Mouse (Mus musculus) testis, adult 2 months (tissue): ENCODE results near the gene Cd19. TPM values are rescaled to one million over a fixed set of nuclear protein-coding genes. Genes with fewer than 3 reads are reported as not detected.

Experiments used
- H3K27ac ChIP-seq: fragments of 200-500 bp; 2 replicates; pipeline ENCODE4 v1.5.1; 2012; ENCODE audit warnings: low read depth, low read length; ENCODE audit not compliant: control insufficient read depth, insufficient read depth
- H3K27me3 ChIP-seq: fragments of 200-500 bp; 2 replicates; pipeline ENCODE4 v1.6.1; 2012; ENCODE audit warnings: mild to moderate bottlenecking, low read length, moderate library complexity; ENCODE audit not compliant: control insufficient read depth, insufficient read depth
- H3K36me3 ChIP-seq: fragments of 200-500 bp; 2 replicates; pipeline ENCODE4 v1.6.1; 2012; ENCODE audit warnings: mild to moderate bottlenecking, low read length; ENCODE audit not compliant: control insufficient read depth, insufficient read depth
- H3K4me1 ChIP-seq: fragments of 200-500 bp; 2 replicates; pipeline ENCODE4 v1.6.1; 2012; ENCODE audit warnings: low read length; ENCODE audit not compliant: control insufficient read depth, insufficient read depth
- H3K4me3 ChIP-seq: fragments of 200-500 bp; 2 replicates; pipeline ENCODE4 v1.5.1; 2012; ENCODE audit warnings: low read depth, mild to moderate bottlenecking, low read length, moderate library complexity, mixed read lengths; ENCODE audit not compliant: control insufficient read depth
- CTCF ChIP-seq: fragments of 200-500 bp; IDR thresholded peaks from 2 replicates; pipeline ENCODE4 v1.5.1; 2012; ENCODE audit warnings: low read depth, mild to moderate bottlenecking, inconsistent platforms, low read length, moderate library complexity; ENCODE audit not compliant: control insufficient read depth, insufficient read depth, insufficient replicate concordance
- POLR2A ChIP-seq: fragments of 200-500 bp; IDR thresholded peaks from 2 replicates; pipeline ENCODE4 v1.6.1; 2012; ENCODE audit warnings: low read depth, mild to moderate bottlenecking, inconsistent platforms, low read length, moderate library complexity; ENCODE audit not compliant: control insufficient read depth
- polyA plus RNA-seq: library from polyadenylated mRNA; depleted of rRNA; stranded (reverse); fragments of >200 nt; gene quantifications from 2 replicates; pipeline ENCODE4 v1.2.3, GENCODE M21; 2012; rRNA removed

Gene Cd19
- polyA plus RNA-seq, result 1.8 TPM in 2 replicates

- no peaks in the 10 kb centered on the region for H3K27me3 ChIP-seq
- H3K27ac ChIP-seq, result no peak within 1 kb of the TSS
- TF ChIP-seq CTCF (no peak), POLR2A (no peak)
- H3K4me3 ChIP-seq, result no peak within 1 kb of the TSS
- H3K36me3 ChIP-seq, result no peaks in the 10 kb centered on the region
- no peaks in the 10 kb centered on the region for H3K4me1 ChIP-seq
Observed at GRCm38 (mm10) chr7:126414725-126415124, at the start of gene Cd19. Gene Cd19, minus strand, starts transcription at chr7:126414889.

GRCm38 (mm10) chr7:126464121-126464520 lies 49.4 kb upstream of the Cd19 start:
- no peak for TF ChIP-seq POLR2A
- no peak overlapping the region for H3K27ac ChIP-seq
- H3K4me3 ChIP-seq, result no peak overlapping the region
- H3K27me3 ChIP-seq, result no peaks in the 10 kb centered on the region
- peaks cover 13% of the 10 kb centered on the region for H3K4me1 ChIP-seq
- H3K36me3 ChIP-seq, result no peaks in the 10 kb centered on the region; the same call in 1 of the 2 replicates

- H3K27ac ChIP-seq, result no peak overlapping the region
- TF ChIP-seq POLR2A (no peak), CTCF (no peak)
- H3K27me3 ChIP-seq, result no peaks in the 10 kb centered on the region
- no peak overlapping the region for H3K4me3 ChIP-seq
- H3K36me3 ChIP-seq, result no peaks in the 10 kb centered on the region; the same call in 1 of the 2 replicates
- peaks cover 13% of the 10 kb centered on the region for H3K4me1 ChIP-seq
Observed at GRCm38 (mm10) chr7:126463547-126463946, 48.9 kb upstream of the Cd19 start.

- no peak for TF ChIP-seq POLR2A
- no peak for TF ChIP-seq CTCF
- Histone ChIP-seq H3K27ac (no peak within 1 kb of the TSS), H3K4me1 (peaks cover 13% of the 10 kb centered on the region), H3K36me3 (no peaks in the 10 kb centered on the region; the same call in 1 of the 2 replicates), H3K4me3 (no peak within 1 kb of the TSS), H3K27me3 (no peaks in the 10 kb centered on the region)
Observed at GRCm38 (mm10) chr7:126463004-126463403, 48.3 kb upstream of the Cd19 start, which contains the start of gene Atp2a1. Gene Atp2a1, minus strand, starts transcription at chr7:126463108.

GRCm38 (mm10) chr7:126461626-126462025 lies 46.9 kb upstream of the Cd19 start:
- Histone ChIP-seq H3K27ac (no peak overlapping the region), H3K27me3 (no peaks in the 10 kb centered on the region), H3K4me1 (peaks cover 13% of the 10 kb centered on the region), H3K36me3 (no peaks in the 10 kb centered on the region), H3K4me3 (no peak overlapping the region)
- no peak for TF ChIP-seq CTCF
- no peak for TF ChIP-seq POLR2A

GRCm38 (mm10) chr7:126460623-126461399 lies 46.1 kb upstream of the Cd19 start:
- H3K27ac ChIP-seq, result no peak overlapping the region
- H3K36me3 ChIP-seq, result no peaks in the 10 kb centered on the region
- no peaks in the 10 kb centered on the region for H3K27me3 ChIP-seq
- TF ChIP-seq POLR2A (no peak), CTCF (no peak)
- peaks cover 13% of the 10 kb centered on the region for H3K4me1 ChIP-seq
- no peak overlapping the region for H3K4me3 ChIP-seq

DNA sequence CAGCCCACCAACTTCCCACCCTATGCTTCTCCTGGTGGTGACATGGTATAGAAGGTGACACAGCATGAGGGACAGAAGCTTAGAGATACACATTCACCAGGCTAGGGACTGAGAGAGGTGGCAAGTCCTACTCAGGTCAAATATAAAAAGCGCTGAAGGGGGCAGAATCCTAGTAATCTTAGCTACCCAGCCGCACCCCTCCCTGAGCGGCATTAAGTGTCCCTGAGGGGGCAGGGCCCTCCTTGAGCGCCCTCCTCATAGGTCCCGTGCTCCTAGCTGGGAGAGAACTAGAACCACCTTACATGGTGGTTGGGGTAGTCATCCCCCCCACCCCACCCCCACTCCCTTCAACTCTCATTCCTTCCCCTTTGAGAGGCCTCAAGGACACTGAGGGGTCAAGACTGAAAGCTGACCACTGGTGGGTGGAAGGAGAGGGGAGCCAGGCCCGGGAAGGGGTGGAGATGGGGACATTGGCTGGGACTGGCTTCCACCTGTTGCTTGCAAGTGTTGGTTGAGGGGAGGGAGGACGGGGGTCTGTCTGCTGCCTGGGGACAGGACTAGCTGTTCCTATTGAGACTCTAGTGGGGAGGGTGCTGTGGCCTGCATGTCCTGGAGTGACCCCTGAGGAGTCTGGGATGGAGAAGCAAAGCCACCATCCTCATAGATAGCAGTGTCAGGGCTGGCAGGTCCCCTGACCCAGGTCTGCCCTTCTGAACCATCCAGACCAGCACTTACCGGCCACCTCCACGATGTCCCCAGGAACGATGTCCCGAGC lies 44.3 kb upstream of the Cd19 start:
- Histone ChIP-seq H3K36me3 (no peaks in the 10 kb centered on the region), H3K27me3 (no peaks in the 10 kb centered on the region), H3K4me3 (no peak overlapping the region), H3K4me1 (no peaks in the 10 kb centered on the region), H3K27ac (no peak overlapping the region)
- TF ChIP-seq POLR2A (no peak), CTCF (no peak)
